Mouse (Mus musculus): ENCODE measurements around the gene Wdhd1. TPM values are rescaled to one million over a fixed set of nuclear protein-coding genes. Genes with fewer than 3 reads are reported as not detected.

Gene Wdhd1
- total and polyA plus RNA-seq, 3 experiments: 51.6 to 91.5 TPM; not detected in 1

DNA sequence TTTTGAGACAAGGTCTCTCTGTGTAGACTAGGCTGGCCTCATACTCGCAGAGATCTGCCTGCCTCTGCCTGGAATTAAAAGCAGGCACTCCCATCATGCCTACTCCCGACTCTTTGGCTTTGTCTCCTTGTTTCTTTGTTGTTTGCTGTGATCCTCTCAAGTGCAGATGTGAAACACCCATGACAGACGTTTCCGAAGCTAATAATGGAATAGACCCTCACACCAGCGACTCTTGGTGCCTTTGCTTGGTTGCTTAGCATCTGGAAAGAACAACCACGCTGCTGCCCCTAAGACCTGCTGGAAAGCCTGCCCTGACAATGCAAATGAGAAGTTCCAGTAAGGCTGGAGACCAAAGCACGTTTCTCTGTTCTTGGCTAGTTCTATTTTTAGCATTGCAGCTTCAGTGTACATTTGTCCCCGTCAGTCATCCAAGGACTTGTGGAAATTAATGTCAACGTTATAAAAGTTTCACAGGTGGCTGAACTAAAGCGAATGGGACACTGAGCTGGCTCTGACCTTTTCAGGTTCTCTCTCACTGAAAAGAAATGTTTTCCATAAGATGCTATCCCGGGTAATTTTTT is 46.8 kb downstream of the Wdhd1 start:
- peaks cover 0 to 11% of the 10 kb centered on the region in 2 experiments; a peak in 2 of 4 replicates for H3K36me3 ChIP-seq (ENCODE audit: control insufficient read depth in 1 of 2, insufficient read depth in 2 of 2, low read length in 2 of 2)
- no peaks in the 10 kb centered on the region for H3K27me3 ChIP-seq (ENCODE audit: control insufficient read depth in 1 of 2, insufficient read depth in 2 of 2, low read length in 2 of 2)
- no peak overlapping the region for H3K9ac ChIP-seq (ENCODE audit: control insufficient read depth, low read depth, low read length, poor library complexity, severe bottlenecking)
- TF ChIP-seq KAT2A (conservative IDR thresholded peaks at IDR 0.05; ENCODE audit: low read depth, low read length): no peak
- no peak for TF ChIP-seq USF1 (IDR thresholded peaks at IDR 0.05; ENCODE audit: low read depth, low read length)
- TF ChIP-seq ZKSCAN1 (IDR thresholded peaks at IDR 0.05; ENCODE audit: low read depth, low read length): no peak
- DNase-seq (ENCODE audit: low read depth, low spot score): no peak
- no peaks in the 10 kb centered on the region for H3K79me2 ChIP-seq (ENCODE audit: control insufficient read depth, insufficient read depth, low read length, poor library complexity)
- H3K4me3 ChIP-seq (ENCODE audit: control insufficient read depth in 1 of 2, insufficient read depth in 1 of 2, low read depth in 2 of 2, low read length in 2 of 2): no peak overlapping the region
- no peak overlapping the region for H3K27ac ChIP-seq (ENCODE audit: control insufficient read depth, low read depth, low read length)
- H3K4me1 ChIP-seq (ENCODE audit: control insufficient read depth in 1 of 2, insufficient read depth in 2 of 2, low read length in 2 of 2): peaks cover 8 to 11% of the 10 kb centered on the region in 2 experiments; a peak in 3 of 4 replicates
- H3K9me3 ChIP-seq (replicated peaks; ENCODE audit: insufficient read depth, low read length): no peaks in the 10 kb centered on the region

DNA sequence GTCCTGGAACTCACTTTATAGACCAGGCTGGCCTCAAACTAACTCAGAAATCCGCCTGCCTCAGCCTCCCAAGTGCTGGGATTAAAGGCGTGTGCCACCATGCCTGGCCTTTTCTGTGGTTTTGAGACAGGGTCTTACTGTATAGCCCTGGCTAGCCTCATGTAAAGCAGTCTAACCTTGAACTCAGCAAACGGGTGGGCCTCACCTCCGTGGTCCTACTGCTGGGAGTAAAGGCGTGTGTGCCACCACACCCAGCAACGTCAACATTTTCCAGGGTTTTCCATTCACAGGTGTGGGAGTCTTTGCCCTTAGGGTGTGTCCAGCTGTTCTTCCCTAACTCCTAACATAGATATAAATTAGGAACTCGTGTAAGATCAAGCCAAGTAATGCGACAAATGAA is 50.7 kb downstream of the Wdhd1 start:
- Histone ChIP-seq H3K4me1 (ENCODE audit: control insufficient read depth in 1 of 2, insufficient read depth in 2 of 2, low read length in 2 of 2) (peaks cover 0 to 2% of the 10 kb centered on the region in 2 experiments; a peak in 2 of 4 replicates), H3K79me2 (ENCODE audit: control insufficient read depth, insufficient read depth, low read length, poor library complexity) (no peaks in the 10 kb centered on the region), H3K27me3 (ENCODE audit: control insufficient read depth in 1 of 2, insufficient read depth in 2 of 2, low read length in 2 of 2) (no peaks in the 10 kb centered on the region), H3K27ac (ENCODE audit: control insufficient read depth, low read depth, low read length) (no peak overlapping the region), H3K4me3 (ENCODE audit: control insufficient read depth in 1 of 2, insufficient read depth in 1 of 2, low read depth in 2 of 2, low read length in 2 of 2) (no peak overlapping the region), H3K36me3 (ENCODE audit: control insufficient read depth in 1 of 2, insufficient read depth in 2 of 2, low read length in 2 of 2) (no peaks in the 10 kb centered on the region; a peak in 1 of 4 replicates), H3K9me3 (replicated peaks; ENCODE audit: insufficient read depth, low read length) (no peaks in the 10 kb centered on the region), H3K9ac (ENCODE audit: control insufficient read depth, low read depth, low read length, poor library complexity, severe bottlenecking) (no peak overlapping the region)
- TF ChIP-seq MAX (IDR thresholded peaks at IDR 0.05; ENCODE audit: low read length) (no peak), MYB (IDR thresholded peaks at IDR 0.05; ENCODE audit: low read depth, low read length) (no peak), POLR2AphosphoS2 (IDR thresholded peaks at IDR 0.05; ENCODE audit: low read length) (no peak), ZNF384 (IDR thresholded peaks at IDR 0.05; ENCODE audit: low read depth, low read length) (no peak), SIN3A (IDR thresholded peaks at IDR 0.05; ENCODE audit: low read length) (no peak), ZMIZ1 (IDR thresholded peaks at IDR 0.05; ENCODE audit: low read depth, low read length) (no peak), JUND (IDR thresholded peaks at IDR 0.05; ENCODE audit: low read depth, low read length) (no peak)
- DNase-seq (ENCODE audit: low read depth, low spot score): no peak

DNA sequence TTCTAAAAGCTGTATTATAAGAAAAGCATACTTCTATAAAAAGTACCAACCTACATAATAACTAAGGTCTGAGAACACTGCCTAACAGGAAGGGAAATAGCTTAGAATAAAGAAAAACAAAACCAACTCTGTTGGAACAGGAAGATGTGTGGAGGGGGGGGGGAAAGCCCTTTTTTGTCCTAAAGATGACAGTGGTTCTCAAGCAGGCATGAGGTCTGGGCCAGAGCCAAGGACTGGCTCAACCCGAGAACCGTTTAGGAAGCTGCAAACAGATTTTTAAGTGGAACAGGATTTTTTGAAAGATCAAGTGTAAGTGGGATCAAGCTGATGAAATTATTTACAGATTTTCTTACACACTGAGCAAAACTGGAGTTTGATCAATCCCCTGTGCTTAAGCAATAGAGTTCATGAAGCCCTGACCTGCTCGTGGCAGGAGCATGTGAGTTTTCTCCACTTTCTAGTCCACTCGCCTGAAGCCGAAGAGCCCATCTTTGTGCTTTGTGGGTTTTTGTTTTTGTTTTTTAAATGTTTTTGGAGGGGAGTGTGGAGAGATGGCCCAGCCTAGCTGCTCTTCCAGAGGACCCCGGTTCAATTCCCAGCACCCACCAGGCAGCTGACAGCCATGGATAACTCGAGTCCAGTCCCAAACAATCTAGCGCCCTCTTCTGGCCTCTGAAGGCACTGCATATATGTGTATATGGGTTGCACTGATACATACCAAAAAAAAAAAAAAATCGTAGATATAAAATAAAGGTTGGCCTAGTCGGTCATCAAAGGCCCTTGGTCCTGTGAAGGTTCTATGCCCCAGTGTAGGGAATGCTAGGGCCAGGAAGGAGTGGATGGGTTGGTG is 52.0 kb downstream of the Wdhd1 start:
- peaks cover 0 to 2% of the 10 kb centered on the region in 2 experiments; a peak in 2 of 4 replicates for H3K4me1 ChIP-seq (ENCODE audit: control insufficient read depth in 1 of 2, insufficient read depth in 2 of 2, low read length in 2 of 2)
- H3K79me2 ChIP-seq (ENCODE audit: control insufficient read depth, insufficient read depth, low read length, poor library complexity): no peaks in the 10 kb centered on the region
- H3K4me3 ChIP-seq (ENCODE audit: control insufficient read depth in 1 of 2, insufficient read depth in 1 of 2, low read depth in 2 of 2, low read length in 2 of 2): no peak overlapping the region
- no peaks in the 10 kb centered on the region; a peak in 1 of 4 replicates for H3K36me3 ChIP-seq (ENCODE audit: control insufficient read depth in 1 of 2, insufficient read depth in 2 of 2, low read length in 2 of 2)
- peak; percentile 28 for DNase-seq (ENCODE audit: low read depth, low spot score)
- no peaks in the 10 kb centered on the region for H3K27me3 ChIP-seq (ENCODE audit: control insufficient read depth in 1 of 2, insufficient read depth in 2 of 2, low read length in 2 of 2)
- H3K27ac ChIP-seq (ENCODE audit: control insufficient read depth, low read depth, low read length): no peak overlapping the region
- no peak overlapping the region for H3K9ac ChIP-seq (ENCODE audit: control insufficient read depth, low read depth, low read length, poor library complexity, severe bottlenecking)
- no peaks in the 10 kb centered on the region for H3K9me3 ChIP-seq (replicated peaks; ENCODE audit: insufficient read depth, low read length)
- peak; percentile 64; the same call in 1 of the 2 replicates for TF ChIP-seq ZNF384 (IDR thresholded peaks at IDR 0.05; ENCODE audit: low read depth, low read length)
- peak; percentile 13 for TF ChIP-seq RAD21 (IDR thresholded peaks at IDR 0.05; ENCODE audit: low read depth, low read length)
- no peak for TF ChIP-seq RCOR1 (IDR thresholded peaks at IDR 0.05; ENCODE audit: low read depth, low read length)
- peak; percentile 45 to 48 (median 47) for TF ChIP-seq CTCF (IDR thresholded peaks at IDR 0.05 in 2 of 3, conservative IDR thresholded peaks at IDR 0.05 in 1 of 3; ENCODE audit: control insufficient read depth in 1 of 3, insufficient read depth in 1 of 3, low read depth in 2 of 3, low read length in 3 of 3, poor library complexity in 1 of 3, severe bottlenecking in 1 of 3)
- no peak for TF ChIP-seq POLR2AphosphoS5 (IDR thresholded peaks at IDR 0.05; ENCODE audit: borderline replicate concordance, low read depth, low read length)
